Mouse (Mus musculus) cerebellum, postnatal 10 days (tissue): ENCODE measurements around the gene Lrig2.

Source experiments
- DNase-seq, 2 experiments: peaks; one replicate each; pipeline ENCODE4 v3.0.0; 2021; ENCODE audit warnings: mixed read lengths in 2 of 2

The Lrig2 gene

GRCm38 (mm10) chr3:104501648-104502047 is 10.1 kb downstream of the Lrig2 start:
- no peak for DNase-seq

- DNase-seq, result no peak
These were observed 10.8 kb downstream of the Lrig2 start for GRCm38 (mm10) chr3:104500881-104501280.

GRCm38 (mm10) chr3:104496176-104496575 is 15.5 kb downstream of the Lrig2 start:
- no peak for DNase-seq

GRCm38 (mm10) chr3:104480946-104481719 is 30.6 kb downstream of the Lrig2 start:
- DNase-seq, result no peak

- no peak for DNase-seq
These were observed 33.7 kb downstream of the Lrig2 start for GRCm38 (mm10) chr3:104478056-104478455.

- no peak for DNase-seq
These were observed 42.3 kb downstream of the Lrig2 start for GRCm38 (mm10) chr3:104469421-104469820.

GRCm38 (mm10) chr3:104461226-104461625 is 50.5 kb downstream of the Lrig2 start:
- no peak for DNase-seq

- DNase-seq, result peak in 1 of 2 experiments; percentile 13
These were observed 53.1 kb downstream of the Lrig2 start for GRCm38 (mm10) chr3:104458588-104458987.

GRCm38 (mm10) chr3:104455506-104456275 is 56.0 kb downstream of the Lrig2 start:
- no peak for DNase-seq

- DNase-seq, result no peak
These were observed 64.5 kb downstream of the Lrig2 start for GRCm38 (mm10) chr3:104447240-104447639.

- no peak for DNase-seq
These were observed 65.0 kb downstream of the Lrig2 start for GRCm38 (mm10) chr3:104446689-104447088.

- DNase-seq, result peak; percentile 70 to 75
These were observed 66.1 kb downstream of the Lrig2 start for GRCm38 (mm10) chr3:104445576-104445975.

GRCm38 (mm10) chr3:104444946-104445460 is 66.7 kb downstream of the Lrig2 start:
- no peak for DNase-seq

GRCm38 (mm10) chr3:104444082-104444481 is 67.6 kb downstream of the Lrig2 start:
- peak; percentile 63 to 66 for DNase-seq

- peak; percentile 55 to 56 for DNase-seq
These were observed 69.4 kb downstream of the Lrig2 start for GRCm38 (mm10) chr3:104442357-104442756.

GRCm38 (mm10) chr3:104441870-104442283 is 69.8 kb downstream of the Lrig2 start:
- DNase-seq, result peak; percentile 98 to 99

GRCm38 (mm10) chr3:104441435-104441834 is 70.3 kb downstream of the Lrig2 start:
- no peak for DNase-seq

- no peak for DNase-seq
These were observed 72.9 kb downstream of the Lrig2 start for GRCm38 (mm10) chr3:104438777-104439176.

- DNase-seq, result no peak
These were observed 74.1 kb downstream of the Lrig2 start for GRCm38 (mm10) chr3:104437576-104437975.

- DNase-seq, result no peak
These were observed 75.8 kb downstream of the Lrig2 start for GRCm38 (mm10) chr3:104435947-104436346.

- DNase-seq, result no peak
These were observed 77.4 kb downstream of the Lrig2 start for GRCm38 (mm10) chr3:104434246-104434696.

- DNase-seq, result no peak
These were observed 79.1 kb downstream of the Lrig2 start for GRCm38 (mm10) chr3:104432651-104433050.

- DNase-seq, result peak; percentile 80 to 83
These were observed 79.9 kb downstream of the Lrig2 start for GRCm38 (mm10) chr3:104431848-104432159.
